Mouse (Mus musculus) midbrain, embryonic 16.5 days (tissue): ENCODE results near the gene Cstf3. TPM values are rescaled to one million over a fixed set of nuclear protein-coding genes. Genes with fewer than 3 reads are reported as not detected.

Experiments
- ATAC-seq: fragments of 200-750 bp; cut with Nextera tagmentation; 2 replicates; pipeline ENCODE4 v1.8.0; 2017; ENCODE audit warnings: moderate TSS enrichment
- H3K27ac ChIP-seq: fragments of 300-500 bp; sonication (generic); 2 replicates; pipeline ENCODE4 v1.5.1; 2014; ENCODE audit warnings: mild to moderate bottlenecking, low read length, mixed read lengths
- H3K27me3 ChIP-seq: fragments of 300-500 bp; sonication (generic); 2 replicates; pipeline ENCODE4 v1.6.1; 2014; ENCODE audit warnings: low read depth, low read length, mixed read lengths; ENCODE audit not compliant: control insufficient read depth, insufficient read depth
- H3K36me3 ChIP-seq: fragments of 300-500 bp; sonication (generic); 2 replicates; pipeline ENCODE4 v1.6.1; 2014; ENCODE audit warnings: mild to moderate bottlenecking, low read length, moderate library complexity, mixed read lengths; ENCODE audit not compliant: control insufficient read depth, insufficient read depth
- H3K4me1 ChIP-seq: fragments of 300-500 bp; sonication (generic); 2 replicates; pipeline ENCODE4 v1.6.1; 2014; ENCODE audit warnings: mild to moderate bottlenecking, low read length, mixed read lengths; ENCODE audit not compliant: control insufficient read depth, insufficient read depth
- H3K4me2 ChIP-seq: fragments of 300-500 bp; sonication (generic); 2 replicates; pipeline ENCODE4 v1.6.1; 2014; ENCODE audit warnings: mild to moderate bottlenecking, low read length, mixed read lengths
- H3K4me3 ChIP-seq: fragments of 300-500 bp; sonication (generic); 2 replicates; pipeline ENCODE4 v1.5.1; 2014; ENCODE audit warnings: low read depth, mild to moderate bottlenecking, low read length, moderate library complexity, mixed read lengths
- H3K9ac ChIP-seq: fragments of 300-500 bp; sonication (generic); 2 replicates; pipeline ENCODE4 v1.6.1; 2014; ENCODE audit warnings: low read depth, low read length, mixed read lengths
- H3K9me3 ChIP-seq: fragments of 300-500 bp; sonication (generic); replicated peaks from 2 replicates; pipeline ENCODE4 v1.6.1; 2014; ENCODE audit warnings: mild to moderate bottlenecking, low read length, mixed read lengths; ENCODE audit not compliant: control insufficient read depth, poor library complexity, severe bottlenecking
- WGBS: fragments of 180-500 bp; shearing (Covaris S2); extraction: QIAGEN DNeasy Blood & Tissue Kit; methylation state at CpG from one replicate; pipeline ENCODE4 v1.1.7; 2014; 5-methylcytosine and 5-hydroxymethylcytosine counted together
- polyA plus RNA-seq: library from polyadenylated mRNA; unstranded; fragments of >200 nt; fragmentation: Nextera tagmentation; extraction: Ambion mirVana; gene quantifications from 2 replicates; pipeline ENCODE4 v1.2.1, GENCODE M21; 2015

The Cstf3 gene
- polyA plus RNA-seq, 1 experiment from 2014 or later, result 91.3 TPM

DNA sequence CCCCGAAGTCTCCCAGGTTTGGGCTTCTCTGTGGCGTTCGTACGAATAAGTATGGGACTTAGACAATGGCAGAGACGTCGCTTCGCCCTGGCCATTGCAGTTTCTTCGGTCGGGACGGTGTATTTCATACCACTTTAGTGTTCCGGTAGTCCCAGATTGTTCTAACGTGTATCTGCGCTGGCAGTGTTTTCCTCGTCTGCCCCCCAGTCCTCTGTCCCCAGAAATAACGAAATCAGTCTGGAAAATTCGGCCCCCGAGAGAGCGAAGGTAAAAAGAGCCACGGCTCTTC, 450 bp downstream of the Cstf3 start:
- WGBS, result under 1% methylated on average over 19 of the region's 19 CpGs
- ATAC-seq, result no peak; the same call in 1 of the 2 replicates

GRCm38 (mm10) chr2:104591141-104591540, 818 bp downstream of the Cstf3 start:
- WGBS, result 2% methylated on average over 6 of the region's 6 CpGs
- H3K4me2 ChIP-seq, result peak overlapping the region; percentile 88
- H3K4me3 ChIP-seq, result peak overlapping the region; percentile 90
- H3K4me1 ChIP-seq, result peaks cover 29% of the 10 kb centered on the region
- H3K27me3 ChIP-seq, result no peaks in the 10 kb centered on the region
- H3K36me3 ChIP-seq, result no peaks in the 10 kb centered on the region
- H3K9ac ChIP-seq, result peak overlapping the region; percentile 88
- no peaks in the 10 kb centered on the region for H3K9me3 ChIP-seq
- H3K27ac ChIP-seq, result peak overlapping the region; percentile 92
- no peak for ATAC-seq

More for the DNA sequence above, 450 bp downstream of the Cstf3 start:
- Histone ChIP-seq H3K9me3 (no peaks in the 10 kb centered on the region), H3K27ac (peak overlapping the region; percentile 92), H3K36me3 (no peaks in the 10 kb centered on the region), H3K4me3 (peak overlapping the region; percentile 90), H3K9ac (peak overlapping the region; percentile 88), H3K27me3 (no peaks in the 10 kb centered on the region), H3K4me2 (peak overlapping the region; percentile 88), H3K4me1 (peaks cover 29% of the 10 kb centered on the region)

DNA sequence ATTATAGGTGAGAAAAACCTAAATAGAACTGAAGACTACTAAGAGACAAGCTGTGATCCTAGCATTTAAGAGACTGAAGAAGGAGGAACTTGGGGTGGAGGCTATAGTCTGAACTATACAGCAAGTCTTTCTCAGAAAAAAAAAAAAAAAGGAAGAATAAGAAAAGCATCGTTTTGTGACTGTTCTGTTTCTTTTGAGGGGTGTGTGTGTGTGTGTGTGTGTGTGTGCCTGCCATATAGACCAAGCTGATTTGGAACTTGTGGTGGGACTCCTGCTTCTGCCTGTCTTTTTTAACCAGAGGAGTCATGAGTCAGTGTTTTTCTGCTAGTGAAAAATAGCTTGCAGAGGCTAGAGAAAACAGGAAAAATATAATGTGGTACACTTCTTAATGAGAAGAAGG, 4.7 kb downstream of the Cstf3 start:
- Histone ChIP-seq H3K9me3 (no peaks in the 10 kb centered on the region), H3K4me3 (no peak overlapping the region), H3K9ac (no peak overlapping the region), H3K4me2 (no peak overlapping the region), H3K36me3 (no peaks in the 10 kb centered on the region), H3K4me1 (peaks cover 23% of the 10 kb centered on the region), H3K27me3 (no peaks in the 10 kb centered on the region), H3K27ac (no peak overlapping the region)
- no peak for ATAC-seq
- WGBS, result 63% methylated on average over 1 of the region's 1 CpGs

DNA sequence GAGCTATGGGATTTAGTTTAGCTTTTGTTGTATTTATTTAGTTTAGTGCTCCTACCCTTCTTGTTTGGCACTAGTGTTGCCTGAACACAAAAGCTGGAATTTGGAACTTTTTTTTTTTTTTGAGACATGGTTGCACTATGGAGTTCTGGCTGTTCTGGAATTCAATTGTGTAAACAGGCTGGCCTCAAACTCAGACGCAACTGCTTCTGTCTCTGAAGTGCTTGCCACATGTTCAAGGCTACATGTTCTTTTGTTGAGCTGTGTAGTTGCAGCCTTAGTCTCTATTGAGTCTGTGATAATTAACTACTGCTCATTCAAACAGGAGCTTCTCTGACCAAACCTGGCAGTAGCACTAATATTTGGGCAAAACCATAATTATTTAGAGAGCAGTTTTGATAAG, 13.1 kb downstream of the Cstf3 start:
- H3K36me3 ChIP-seq, result no peaks in the 10 kb centered on the region
- H3K4me3 ChIP-seq, result no peak overlapping the region
- H3K9me3 ChIP-seq, result no peaks in the 10 kb centered on the region
- no peak overlapping the region for H3K9ac ChIP-seq
- no peaks in the 10 kb centered on the region for H3K4me1 ChIP-seq
- no peak overlapping the region for H3K27ac ChIP-seq
- H3K27me3 ChIP-seq, result no peaks in the 10 kb centered on the region
- WGBS, result 44% methylated on average over 1 of the region's 1 CpGs
- no peak for ATAC-seq
- no peak overlapping the region for H3K4me2 ChIP-seq

GRCm38 (mm10) chr2:104604718-104605117, 14.4 kb downstream of the Cstf3 start:
- Histone ChIP-seq H3K9me3 (no peaks in the 10 kb centered on the region), H3K4me3 (no peak overlapping the region), H3K36me3 (no peaks in the 10 kb centered on the region), H3K27me3 (no peaks in the 10 kb centered on the region), H3K4me2 (no peak overlapping the region), H3K9ac (no peak overlapping the region), H3K4me1 (no peaks in the 10 kb centered on the region), H3K27ac (no peak overlapping the region)
- ATAC-seq, result no peak
- WGBS, result 84% methylated on average over 5 of the region's 5 CpGs

DNA sequence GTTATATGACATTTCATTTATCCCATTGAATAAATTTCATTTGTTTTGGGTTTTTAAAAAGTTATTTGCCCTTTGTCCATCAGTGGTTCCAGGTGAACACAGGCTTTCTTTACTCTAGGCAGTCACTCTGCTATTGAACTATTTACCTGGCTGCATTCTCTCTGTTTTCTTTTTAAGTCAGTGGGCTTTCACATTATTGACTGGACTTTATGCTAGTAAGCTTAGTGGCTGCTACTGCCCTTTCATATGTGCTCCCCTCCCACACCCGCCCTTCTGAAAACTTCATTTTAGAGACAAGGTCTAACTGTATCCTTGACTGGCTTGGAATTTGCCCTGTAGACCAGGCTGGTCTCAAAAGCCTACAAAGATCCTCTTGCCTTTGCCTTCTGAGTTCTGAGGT, 15.2 kb downstream of the Cstf3 start:
- ATAC-seq, result no peak
- H3K9me3 ChIP-seq, result no peaks in the 10 kb centered on the region
- no peaks in the 10 kb centered on the region for H3K4me1 ChIP-seq
- H3K4me3 ChIP-seq, result no peak overlapping the region
- H3K27me3 ChIP-seq, result no peaks in the 10 kb centered on the region
- H3K9ac ChIP-seq, result no peak overlapping the region
- H3K4me2 ChIP-seq, result no peak overlapping the region
- 92% methylated on average over 1 of the region's 1 CpGs for WGBS
- H3K36me3 ChIP-seq, result no peaks in the 10 kb centered on the region
- no peak overlapping the region for H3K27ac ChIP-seq

DNA sequence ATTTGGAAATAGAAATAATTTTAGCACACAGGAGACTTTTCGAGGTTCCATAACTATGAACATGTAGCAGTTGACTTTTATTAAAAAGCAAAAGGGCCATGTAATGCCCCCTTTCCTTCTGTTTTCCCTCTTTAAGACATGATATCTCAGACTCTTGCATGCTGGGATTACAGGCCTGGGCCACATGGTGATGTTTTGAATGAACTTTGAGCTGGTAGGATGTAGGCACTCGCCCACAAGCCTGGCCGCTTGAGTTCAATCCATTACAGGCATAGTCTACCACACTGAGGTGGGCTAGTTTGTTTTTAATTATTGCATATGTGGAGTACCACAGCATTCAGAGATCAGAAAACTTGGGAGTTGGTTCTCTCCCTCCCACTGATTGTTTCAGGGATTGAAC, 24.5 kb downstream of the Cstf3 start:
- Histone ChIP-seq H3K9ac (no peak overlapping the region), H3K9me3 (no peaks in the 10 kb centered on the region), H3K36me3 (no peaks in the 10 kb centered on the region), H3K4me3 (no peak overlapping the region), H3K27ac (no peak overlapping the region), H3K27me3 (no peaks in the 10 kb centered on the region), H3K4me2 (no peak overlapping the region), H3K4me1 (no peaks in the 10 kb centered on the region)
- ATAC-seq, result no peak
- 93% methylated on average over 3 of the region's 3 CpGs for WGBS

- Histone ChIP-seq H3K27ac (no peak overlapping the region), H3K36me3 (no peaks in the 10 kb centered on the region), H3K9ac (no peak overlapping the region), H3K4me3 (no peak overlapping the region), H3K9me3 (no peaks in the 10 kb centered on the region), H3K4me2 (no peak overlapping the region), H3K27me3 (no peaks in the 10 kb centered on the region), H3K4me1 (no peaks in the 10 kb centered on the region)
- 93% methylated on average over 4 of the region's 4 CpGs for WGBS
- ATAC-seq, result no peak
These were observed 25.8 kb downstream of the Cstf3 start for GRCm38 (mm10) chr2:104615985-104616711.

DNA sequence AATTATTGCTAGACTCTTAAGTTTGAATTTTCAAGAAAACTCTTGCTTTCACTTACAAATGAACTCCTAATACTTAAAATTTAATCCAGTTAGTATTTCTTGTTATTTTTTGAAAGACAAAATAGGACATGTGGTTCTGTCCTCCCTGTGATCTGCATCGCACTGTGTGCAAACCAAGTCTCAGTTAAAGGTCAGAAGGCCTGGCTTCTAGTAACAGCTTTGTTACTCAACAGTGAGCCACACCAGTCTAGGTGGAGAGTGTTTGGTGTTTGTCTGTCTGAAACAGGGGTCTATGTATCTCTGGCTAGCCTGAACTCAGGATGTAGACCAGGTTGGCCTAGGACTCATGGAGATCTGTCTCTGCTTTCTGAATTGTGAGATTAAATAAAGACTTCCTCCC, 68.3 kb downstream of the Cstf3 start:
- Histone ChIP-seq H3K36me3 (peaks cover 19% of the 10 kb centered on the region), H3K4me1 (no peaks in the 10 kb centered on the region), H3K9me3 (no peaks in the 10 kb centered on the region), H3K4me3 (no peak overlapping the region), H3K27me3 (no peaks in the 10 kb centered on the region), H3K4me2 (no peak overlapping the region), H3K9ac (no peak overlapping the region), H3K27ac (no peak overlapping the region)
- WGBS, result 90% methylated on average over 1 of the region's 1 CpGs
- ATAC-seq, result no peak
